Mouse (Mus musculus): ENCODE measurements around the gene A3galt2. TPM values are rescaled to one million over a fixed set of nuclear protein-coding genes. Genes with fewer than 3 reads are reported as not detected.

The A3galt2 gene
- polyA plus RNA-seq, 1 experiment from 2014 or later = 0.09 TPM

DNA sequence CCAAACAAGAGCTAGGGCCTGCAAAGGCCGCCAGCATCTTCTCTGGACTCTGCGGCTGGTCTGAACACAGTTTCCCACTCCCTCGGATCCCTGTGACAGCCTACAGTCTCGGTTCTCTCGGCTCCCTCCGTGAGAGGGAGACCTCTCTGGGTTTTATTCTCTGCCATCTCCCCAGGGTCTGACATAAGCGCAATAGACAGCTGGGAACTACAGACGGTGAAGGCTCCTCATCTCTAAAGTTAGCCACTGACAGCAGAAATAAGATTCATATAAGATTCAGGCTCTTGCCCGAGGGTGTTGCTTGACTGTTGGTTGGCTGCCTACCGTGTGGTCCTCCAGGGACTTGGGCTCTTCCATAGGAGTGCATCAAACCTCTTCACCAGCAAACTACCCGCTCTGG lies 22.4 kb downstream of the A3galt2 start:
- Histone ChIP-seq H3K4me1 (0 out of 2 replicates have a peak, but pooled peaks cover 9% of the 10 kb centered on the region), H3K36me3 (peaks cover 100% of the 10 kb centered on the region), H3K4me2 (no peak overlapping the region), H3K4me3 (no peak overlapping the region), H3K27ac (replicated peaks) (no peak overlapping the region), H3K27me3 (replicated peaks) (no peaks in the 10 kb centered on the region), H3K9me3 (no peaks in the 10 kb centered on the region), H3K9ac (no peak overlapping the region)
- 83% methylated on average over 11 of the region's 11 CpGs for WGBS
- ATAC-seq (ENCODE audit: extremely low read depth, insufficient number of reproducible peaks, low FRiP score, low TSS enrichment) = no peak

DNA sequence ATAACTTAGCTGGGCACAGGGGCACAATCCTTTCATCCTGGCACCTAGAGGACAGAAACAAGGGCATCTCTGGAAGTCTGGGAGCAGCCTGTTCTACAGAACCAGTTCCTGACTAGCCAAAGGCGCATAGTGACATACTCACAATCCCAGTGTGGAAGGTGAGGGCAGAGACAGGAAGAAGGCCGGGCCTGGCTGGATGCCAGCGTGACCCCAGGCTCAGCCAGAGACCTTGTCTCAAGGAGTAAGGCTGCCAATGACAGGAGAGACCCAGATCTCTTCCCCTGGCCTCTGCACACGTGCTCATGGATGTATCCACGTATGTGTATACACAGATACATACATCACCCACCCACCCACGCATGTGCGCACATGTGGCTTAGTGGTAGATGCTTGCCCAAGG lies 26.9 kb downstream of the A3galt2 start:
- ATAC-seq (ENCODE audit: extremely low read depth, insufficient number of reproducible peaks, low FRiP score, low TSS enrichment) = no peak
- H3K4me3 ChIP-seq = no peak overlapping the region
- 74% methylated on average over 7 of the region's 7 CpGs for WGBS
- no peak overlapping the region for H3K9ac ChIP-seq
- no peak overlapping the region for H3K4me2 ChIP-seq
- no peak overlapping the region for H3K27ac ChIP-seq (replicated peaks)
- H3K27me3 ChIP-seq (replicated peaks) = no peaks in the 10 kb centered on the region
- H3K9me3 ChIP-seq = no peaks in the 10 kb centered on the region
- peaks cover 98% of the 10 kb centered on the region for H3K36me3 ChIP-seq
- H3K4me1 ChIP-seq = peaks cover 16% of the 10 kb centered on the region; the same call in 1 of the 2 replicates

DNA sequence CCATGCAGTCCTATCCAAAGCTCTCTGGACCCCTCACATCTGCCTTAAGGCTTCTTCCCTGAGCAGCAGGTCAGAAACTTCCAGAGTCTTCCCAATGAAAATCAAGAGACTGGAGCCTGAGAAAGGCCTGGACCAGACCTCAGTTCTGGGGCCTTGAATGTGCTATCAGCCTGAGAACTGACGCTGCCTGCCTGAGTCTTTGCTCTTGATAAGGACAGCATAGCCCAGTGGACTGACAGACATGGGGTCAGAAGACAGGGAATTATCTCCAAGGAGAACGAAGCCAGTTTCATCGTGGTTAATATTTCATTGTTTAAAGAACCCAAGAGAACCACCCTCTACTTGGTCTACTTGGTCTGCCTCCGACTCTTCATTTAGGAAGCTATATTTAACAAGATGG lies 27.5 kb downstream of the A3galt2 start:
- Histone ChIP-seq H3K36me3 (peaks cover 98% of the 10 kb centered on the region), H3K4me1 (peaks cover 16% of the 10 kb centered on the region; the same call in 1 of the 2 replicates), H3K9ac (no peak overlapping the region), H3K27me3 (replicated peaks) (no peaks in the 10 kb centered on the region), H3K9me3 (no peaks in the 10 kb centered on the region), H3K27ac (replicated peaks) (no peak overlapping the region), H3K4me2 (no peak overlapping the region), H3K4me3 (no peak overlapping the region)
- 31% methylated on average over 4 of the region's 4 CpGs for WGBS
- ATAC-seq (ENCODE audit: extremely low read depth, insufficient number of reproducible peaks, low FRiP score, low TSS enrichment) = no peak

DNA sequence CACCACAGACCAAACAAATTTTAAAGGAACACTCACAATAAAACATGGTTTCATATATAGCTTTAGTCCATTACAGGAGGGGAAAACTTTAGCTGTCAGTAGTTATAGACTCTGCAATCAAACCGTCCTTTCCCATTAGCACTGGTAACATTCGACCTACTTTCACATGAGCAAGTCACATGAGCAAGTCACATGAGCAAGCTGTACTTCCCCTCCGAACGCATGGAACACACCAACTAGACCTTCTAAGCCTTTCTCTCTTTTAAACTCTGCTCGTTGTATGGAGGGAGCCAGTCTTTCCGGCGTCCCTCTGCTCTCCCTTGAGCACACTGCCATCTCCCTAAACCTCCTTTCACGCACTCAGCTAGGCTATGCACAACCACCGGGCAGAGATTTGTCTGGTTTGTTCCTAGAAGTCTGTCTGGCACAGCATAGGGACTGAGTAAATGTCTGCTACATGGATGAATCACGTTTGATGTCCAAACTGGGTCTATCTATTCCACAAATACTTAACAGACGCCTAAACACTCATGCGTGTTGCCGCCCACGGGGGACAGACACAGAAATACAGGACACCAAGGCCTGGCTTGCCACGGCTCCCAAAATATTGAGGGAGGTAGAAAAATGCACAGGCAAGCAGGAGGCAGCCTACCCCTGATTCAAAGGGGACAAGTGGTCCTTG lies 29.9 kb downstream of the A3galt2 start:
- Histone ChIP-seq H3K27ac (replicated peaks) (no peak overlapping the region), H3K9ac (no peak overlapping the region), H3K4me3 (no peak overlapping the region), H3K27me3 (replicated peaks) (no peaks in the 10 kb centered on the region), H3K4me2 (no peak overlapping the region), H3K9me3 (no peaks in the 10 kb centered on the region), H3K4me1 (peaks cover 16% of the 10 kb centered on the region; the same call in 1 of the 2 replicates), H3K36me3 (peaks cover 93% of the 10 kb centered on the region)
- ATAC-seq (ENCODE audit: extremely low read depth, insufficient number of reproducible peaks, low FRiP score, low TSS enrichment) = no peak
- WGBS = 87% methylated on average over 15 of the region's 15 CpGs

DNA sequence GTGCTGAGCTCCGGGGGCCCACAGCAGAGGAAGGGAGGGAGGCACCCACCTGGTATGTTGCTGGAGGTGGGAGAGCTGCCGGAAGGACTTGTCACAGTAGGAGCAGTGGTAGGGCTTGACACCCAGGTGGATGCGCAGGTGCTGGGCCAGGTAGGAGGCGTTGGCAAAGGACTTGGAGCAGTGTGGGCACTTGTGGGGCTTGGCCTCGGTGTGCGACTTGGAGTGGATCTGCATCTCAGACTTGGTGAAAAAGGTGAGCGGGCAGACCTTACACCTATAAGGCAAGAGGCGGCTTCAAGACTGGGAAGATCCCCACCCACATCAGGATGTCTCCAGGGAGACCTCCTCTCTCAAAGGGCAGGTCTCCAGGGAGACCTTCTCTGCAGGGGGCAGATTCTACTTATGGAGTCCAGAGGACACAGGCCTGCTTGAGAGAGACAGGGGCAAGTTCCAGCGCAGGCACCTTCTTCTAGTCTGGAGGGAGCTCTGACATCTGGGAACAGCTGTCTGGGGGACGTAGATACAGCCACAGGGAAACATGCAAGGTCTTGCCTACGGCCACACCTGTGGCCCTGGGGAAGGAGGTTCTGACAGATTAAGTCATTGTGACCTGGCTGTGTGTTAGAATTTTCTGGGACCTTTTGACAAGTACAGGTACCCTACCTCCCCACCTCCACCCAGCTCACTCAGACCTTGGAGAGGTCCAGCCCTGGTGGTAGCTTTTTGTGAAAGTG lies 30.9 kb downstream of the A3galt2 start:
- Histone ChIP-seq H3K4me3 (no peak overlapping the region), H3K4me1 (peaks cover 16% of the 10 kb centered on the region; the same call in 1 of the 2 replicates), H3K36me3 (peaks cover 90% of the 10 kb centered on the region), H3K4me2 (no peak overlapping the region), H3K27ac (replicated peaks) (no peak overlapping the region), H3K27me3 (replicated peaks) (no peaks in the 10 kb centered on the region), H3K9me3 (no peaks in the 10 kb centered on the region), H3K9ac (no peak overlapping the region)
- 86% methylated on average over 11 of the region's 11 CpGs for whole genome bisulfite sequencing
- no peak for ATAC-seq (ENCODE audit: extremely low read depth, insufficient number of reproducible peaks, low FRiP score, low TSS enrichment)

DNA sequence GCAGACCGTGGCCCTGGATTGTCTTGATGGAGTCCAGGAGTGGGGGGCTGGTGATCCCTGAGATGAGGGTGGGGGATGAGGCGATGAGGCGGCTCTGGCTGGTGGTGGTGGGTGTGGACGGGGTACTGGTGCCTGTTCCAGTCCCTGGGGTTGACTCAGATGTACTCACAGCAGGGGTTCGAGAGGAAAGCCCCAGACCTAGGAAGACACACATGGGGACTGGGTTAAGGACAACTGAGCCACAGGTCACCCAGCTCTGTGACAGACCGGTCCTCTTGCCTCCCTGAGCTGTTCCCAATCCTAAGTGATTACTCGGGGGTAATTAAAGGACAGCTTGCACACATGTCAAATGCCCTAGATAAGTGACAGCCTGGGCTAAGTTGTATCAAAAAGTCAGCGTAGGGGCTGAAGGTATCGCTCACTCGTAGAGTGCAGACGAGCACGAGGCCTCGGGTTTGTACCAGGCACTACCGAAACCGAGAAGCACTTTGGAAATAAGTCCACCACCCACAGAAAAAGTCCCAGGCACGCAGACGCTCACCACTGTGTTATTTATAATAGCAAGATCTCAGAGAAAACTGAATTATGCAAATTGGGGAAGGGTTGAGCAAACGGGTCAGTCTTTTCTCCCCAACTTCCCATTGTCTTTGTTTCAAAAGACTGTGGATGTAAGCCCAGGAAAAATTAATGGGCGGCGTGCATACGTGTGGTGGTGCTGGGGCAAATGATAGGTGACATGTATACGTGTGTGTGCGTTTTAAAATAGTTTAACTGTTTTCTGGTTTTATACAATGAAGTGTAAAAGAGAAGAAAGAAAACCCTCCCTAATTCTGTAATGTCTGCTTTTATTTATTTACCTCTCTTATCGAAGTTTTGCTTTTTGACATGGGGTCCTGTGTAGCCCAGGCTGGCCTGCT lies 32.1 kb downstream of the A3galt2 start:
- no peaks in the 10 kb centered on the region for H3K9me3 ChIP-seq
- WGBS = 85% methylated on average over 24 of the region's 24 CpGs
- H3K27ac ChIP-seq (replicated peaks) = no peak overlapping the region
- no peak overlapping the region for H3K4me2 ChIP-seq
- peaks cover 11% of the 10 kb centered on the region; the same call in 1 of the 2 replicates for H3K4me1 ChIP-seq
- H3K36me3 ChIP-seq = peaks cover 89% of the 10 kb centered on the region
- H3K9ac ChIP-seq = no peak overlapping the region
- ATAC-seq (ENCODE audit: extremely low read depth, insufficient number of reproducible peaks, low FRiP score, low TSS enrichment) = no peak
- H3K4me3 ChIP-seq = no peak overlapping the region
- no peaks in the 10 kb centered on the region for H3K27me3 ChIP-seq (replicated peaks)

DNA sequence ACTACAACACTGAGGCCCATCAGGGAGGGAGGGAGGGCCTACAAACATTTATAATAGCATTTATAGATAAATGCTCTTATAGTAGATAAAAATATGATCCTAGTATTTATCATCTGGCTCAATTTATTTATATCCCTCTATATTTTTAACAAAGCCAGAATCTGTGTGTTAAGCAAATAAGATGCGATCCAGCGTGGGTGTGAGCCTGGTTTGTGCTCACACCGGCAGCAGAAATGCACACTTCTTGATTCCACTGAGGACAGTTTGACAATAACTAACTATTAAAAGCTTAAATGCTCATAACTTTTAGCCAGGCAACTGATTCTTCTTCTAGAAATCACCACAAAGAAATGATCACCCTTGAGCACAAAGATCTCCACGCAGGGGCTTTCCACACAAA lies 32.9 kb downstream of the A3galt2 start:
- peaks cover 3% of the 10 kb centered on the region; the same call in 1 of the 2 replicates for H3K4me1 ChIP-seq
- H3K4me3 ChIP-seq = no peak overlapping the region
- H3K4me2 ChIP-seq = no peak overlapping the region
- no peak overlapping the region for H3K9ac ChIP-seq
- H3K27ac ChIP-seq (replicated peaks) = no peak overlapping the region
- H3K9me3 ChIP-seq = no peaks in the 10 kb centered on the region
- peaks cover 87% of the 10 kb centered on the region for H3K36me3 ChIP-seq
- no peaks in the 10 kb centered on the region for H3K27me3 ChIP-seq (replicated peaks)
- WGBS = 92% methylated on average over 4 of the region's 4 CpGs
- no peak for ATAC-seq (ENCODE audit: extremely low read depth, insufficient number of reproducible peaks, low FRiP score, low TSS enrichment)

DNA sequence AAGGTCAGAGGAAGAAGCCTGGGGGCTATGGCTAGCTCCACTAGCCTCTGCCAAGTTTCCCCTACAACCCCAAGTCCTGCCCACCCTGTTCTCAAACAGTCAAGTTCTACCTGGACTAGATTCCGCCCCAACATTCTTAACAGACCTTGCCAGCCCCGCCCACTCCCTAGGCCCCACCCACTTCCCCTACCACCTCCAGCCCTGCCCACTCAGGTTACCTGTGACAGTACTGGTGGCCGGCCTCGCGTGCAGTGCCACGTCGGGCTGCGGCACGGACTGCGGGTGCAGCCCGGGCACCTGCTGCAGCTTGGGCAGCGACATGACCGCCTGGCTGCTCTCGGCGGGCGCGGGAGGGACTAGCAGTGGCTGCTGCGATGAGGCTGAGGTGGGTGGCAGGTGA lies 34.5 kb downstream of the A3galt2 start:
- no peak overlapping the region for H3K4me2 ChIP-seq
- H3K27ac ChIP-seq (replicated peaks) = no peak overlapping the region
- no peaks in the 10 kb centered on the region for H3K27me3 ChIP-seq (replicated peaks)
- no peak for ATAC-seq (ENCODE audit: extremely low read depth, insufficient number of reproducible peaks, low FRiP score, low TSS enrichment)
- H3K9me3 ChIP-seq = no peaks in the 10 kb centered on the region
- H3K36me3 ChIP-seq = peaks cover 82% of the 10 kb centered on the region
- no peak overlapping the region for H3K4me3 ChIP-seq
- H3K9ac ChIP-seq = no peak overlapping the region
- 48% methylated on average over 18 of the region's 18 CpGs for WGBS
- H3K4me1 ChIP-seq = peaks cover 14% of the 10 kb centered on the region

DNA sequence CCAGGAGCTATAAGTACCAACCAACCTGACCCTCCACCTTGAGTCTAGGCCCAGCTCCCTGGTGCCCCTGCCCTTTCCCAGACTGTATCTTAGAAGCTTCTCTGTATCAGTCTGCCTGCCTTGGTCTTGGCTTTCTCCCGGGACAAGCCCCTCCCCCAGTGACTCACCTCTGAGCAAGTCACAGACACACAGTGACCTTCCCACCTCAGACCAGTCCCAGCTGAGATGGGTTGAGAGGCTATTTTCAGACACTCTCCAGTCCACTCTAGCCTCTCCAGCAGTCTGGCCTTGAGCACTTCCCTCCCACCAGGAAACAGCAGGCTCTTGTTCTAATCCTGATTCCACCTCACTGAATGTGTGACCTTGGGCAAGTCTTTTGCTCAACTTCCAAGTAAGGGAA lies 38.5 kb downstream of the A3galt2 start:
- H3K9me3 ChIP-seq = no peaks in the 10 kb centered on the region
- peak overlapping the region; percentile 74 for H3K27ac ChIP-seq (replicated peaks)
- peaks cover 43% of the 10 kb centered on the region for H3K36me3 ChIP-seq
- H3K4me1 ChIP-seq = peaks cover 54% of the 10 kb centered on the region
- 0 out of 2 replicates have a peak, but pooled peaks have one; percentile 31 for ATAC-seq (ENCODE audit: extremely low read depth, insufficient number of reproducible peaks, low FRiP score, low TSS enrichment)
- no peak overlapping the region for H3K4me2 ChIP-seq
- H3K4me3 ChIP-seq = no peak overlapping the region
- H3K27me3 ChIP-seq (replicated peaks) = no peaks in the 10 kb centered on the region
- WGBS = 0% methylated on average over 1 of the region's 1 CpGs
- H3K9ac ChIP-seq = no peak overlapping the region

DNA sequence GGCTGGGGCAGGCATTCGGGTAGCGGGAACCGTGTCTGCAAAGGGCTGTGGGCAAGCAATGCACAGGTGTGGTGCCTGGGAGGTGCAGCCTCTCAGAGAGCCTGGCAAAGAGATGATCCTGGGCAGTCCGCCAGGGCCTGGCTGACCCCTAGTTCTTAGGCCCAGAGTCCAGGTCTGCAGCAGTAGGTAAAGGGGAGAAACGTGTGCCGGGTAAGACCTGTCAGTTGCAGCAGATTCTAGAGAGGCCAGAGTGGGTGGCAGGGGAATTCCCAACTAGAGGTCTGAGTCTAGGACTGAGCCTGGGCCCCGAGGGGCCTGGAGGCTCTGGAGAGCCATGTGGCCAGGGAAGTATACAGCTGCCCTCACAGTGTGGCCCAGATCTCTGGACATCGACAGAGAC lies 39.0 kb downstream of the A3galt2 start:
- no peak overlapping the region for H3K4me2 ChIP-seq
- H3K9ac ChIP-seq = peak overlapping the region; percentile 19; the same call in 1 of the 2 replicates
- no peak overlapping the region for H3K4me3 ChIP-seq
- peak overlapping the region; percentile 74 for H3K27ac ChIP-seq (replicated peaks)
- no peak for ATAC-seq (ENCODE audit: extremely low read depth, insufficient number of reproducible peaks, low FRiP score, low TSS enrichment)
- H3K27me3 ChIP-seq (replicated peaks) = no peaks in the 10 kb centered on the region
- H3K4me1 ChIP-seq = peaks cover 59% of the 10 kb centered on the region
- H3K36me3 ChIP-seq = peaks cover 42% of the 10 kb centered on the region
- WGBS = 79% methylated on average over 8 of the region's 8 CpGs
- H3K9me3 ChIP-seq = no peaks in the 10 kb centered on the region

DNA sequence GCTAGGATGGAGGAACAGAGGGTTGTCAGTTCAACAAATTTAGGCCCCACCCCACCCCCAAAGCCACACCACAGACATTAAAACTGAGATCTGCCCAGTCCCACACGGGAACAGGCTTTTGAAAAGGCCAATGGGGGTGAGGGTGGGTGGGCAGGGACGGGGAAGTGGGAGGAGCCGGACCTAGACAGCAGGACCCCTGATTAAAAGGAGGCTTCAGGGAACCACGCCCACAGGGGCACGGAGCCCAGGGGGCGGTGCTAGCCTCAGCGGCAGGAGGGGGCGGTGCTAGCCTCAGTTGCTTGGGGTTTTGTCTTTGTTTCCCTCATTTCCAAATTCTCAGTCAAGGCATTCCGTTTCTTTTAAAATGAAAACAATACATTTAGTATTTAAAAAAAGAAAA lies 40.4 kb downstream of the A3galt2 start:
- Histone ChIP-seq H3K4me3 (no peak overlapping the region), H3K4me1 (peaks cover 66% of the 10 kb centered on the region), H3K4me2 (peak overlapping the region; percentile 36), H3K9ac (no peak overlapping the region), H3K27ac (replicated peaks) (no peak overlapping the region), H3K9me3 (no peaks in the 10 kb centered on the region), H3K36me3 (peaks cover 31% of the 10 kb centered on the region), H3K27me3 (replicated peaks) (no peaks in the 10 kb centered on the region)
- no peak for ATAC-seq (ENCODE audit: extremely low read depth, insufficient number of reproducible peaks, low FRiP score, low TSS enrichment)
- WGBS = 9% methylated on average over 9 of the region's 9 CpGs

All from heart, embryonic 13.5 days (tissue).